Mouse (Mus musculus) cortical plate, adult 2 months (tissue): ENCODE measurements around the gene App.

Experiments
- CTCF ChIP-seq: fragments of 200-500 bp; IDR thresholded peaks from 2 replicates; pipeline ENCODE4 v1.5.1; 2011; ENCODE audit warnings: mild to moderate bottlenecking, control low read depth, low read length; ENCODE audit not compliant: insufficient read depth; ENCODE audit errors: extremely low read depth
- POLR2A ChIP-seq: fragments of 200-500 bp; IDR thresholded peaks from 2 replicates; pipeline ENCODE4 v1.6.1; 2011; ENCODE audit warnings: mild to moderate bottlenecking, low read length, control low read depth; ENCODE audit not compliant: insufficient read depth; ENCODE audit errors: extremely low read depth

- TF ChIP-seq CTCF (no peak), POLR2A (no peak)
These were observed 32.2 kb downstream of the App start for GRCm38 (mm10) chr16:85141404-85141803.
